Mouse (Mus musculus): ENCODE data around the gene Mylk3.

Mylk3 gene

DNA sequence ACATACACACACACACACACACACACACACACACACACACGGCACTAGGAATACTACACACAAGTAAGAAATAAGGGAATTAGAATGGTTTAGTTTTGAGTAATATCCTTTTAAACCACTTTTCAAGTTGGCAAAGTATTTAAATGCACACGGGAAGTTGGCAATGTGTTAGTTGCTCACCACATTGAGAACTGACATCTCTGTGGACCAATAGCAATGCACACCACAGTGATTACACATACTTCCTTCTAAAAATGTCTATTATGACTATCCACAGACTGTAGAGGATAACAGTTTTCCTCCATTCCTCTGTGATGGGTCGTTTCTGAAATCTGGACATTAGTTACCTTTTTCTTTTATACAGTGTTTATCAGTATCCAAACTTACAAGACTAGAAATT, 63.1 kb downstream of the Mylk3 start:
- in situ Hi-C loops (cut with MboI; ENCODE audit: low sequenced_read_pairs): no loop called here

DNA sequence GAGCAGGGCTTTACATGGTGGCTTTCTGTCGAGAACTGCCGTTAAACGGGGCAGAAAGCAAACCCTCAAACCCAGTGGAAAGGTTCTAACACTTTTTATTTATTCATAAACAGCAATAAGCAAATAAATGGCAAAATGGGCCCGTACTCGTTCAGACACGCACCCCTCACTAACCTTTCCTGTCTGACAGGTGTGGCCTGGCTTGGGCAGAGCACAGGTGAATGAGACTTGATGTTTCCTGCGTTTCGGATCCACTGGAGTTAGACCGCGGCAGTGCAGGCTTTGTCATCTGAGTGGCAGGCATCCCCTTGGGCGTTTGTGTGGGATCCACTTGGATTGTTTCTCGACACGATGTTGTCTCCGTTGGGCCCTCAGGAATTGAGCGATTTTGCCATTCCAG, 64.2 kb downstream of the Mylk3 start:
- in situ Hi-C loops (cut with MboI; ENCODE audit: low sequenced_read_pairs): no loop called here

GRCm38 (mm10) chr8:85318534-85318933, 67.6 kb downstream of the Mylk3 start:
- in situ Hi-C loops (cut with MboI; ENCODE audit: low sequenced_read_pairs): no loop called here

DNA sequence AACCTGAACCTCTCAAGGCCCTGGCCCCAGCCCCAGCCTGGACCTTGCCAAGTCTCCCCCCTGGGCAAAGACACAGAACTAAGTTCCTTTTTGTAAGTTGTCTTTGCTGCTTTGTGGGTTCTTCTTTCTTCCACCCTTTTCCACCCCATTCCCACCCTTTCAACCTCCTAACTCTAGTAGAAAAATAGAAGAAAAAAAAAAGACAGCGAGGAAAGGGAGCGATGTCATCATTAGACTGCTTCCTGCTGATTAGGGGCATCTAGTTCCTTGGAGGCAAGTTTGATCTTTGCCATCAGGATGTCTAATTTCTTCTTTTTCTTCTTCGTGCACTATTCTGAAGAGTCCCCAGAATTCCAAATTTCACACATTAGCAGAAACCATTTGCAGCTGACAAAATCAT, 73.1 kb downstream of the Mylk3 start:
- in situ Hi-C loops (cut with MboI; ENCODE audit: low sequenced_read_pairs): no loop called here

- in situ Hi-C loops (cut with MboI; ENCODE audit: low sequenced_read_pairs): no loop called here
Observed at GRCm38 (mm10) chr8:85311743-85312142, 74.4 kb downstream of the Mylk3 start.

GRCm38 (mm10) chr8:85308564-85308963, 77.6 kb downstream of the Mylk3 start:
- in situ Hi-C loops (cut with MboI; ENCODE audit: low sequenced_read_pairs): no loop called here

GRCm38 (mm10) chr8:85303531-85303930, 82.6 kb downstream of the Mylk3 start:
- in situ Hi-C loops (cut with MboI; ENCODE audit: low sequenced_read_pairs): no loop called here

GRCm38 (mm10) chr8:85302931-85303330, 83.2 kb downstream of the Mylk3 start:
- in situ Hi-C loops (cut with MboI; ENCODE audit: low sequenced_read_pairs): no loop called here

- in situ Hi-C loops (cut with MboI; ENCODE audit: low sequenced_read_pairs): no loop called here
Observed at GRCm38 (mm10) chr8:85301941-85302340, 84.2 kb downstream of the Mylk3 start.

DNA sequence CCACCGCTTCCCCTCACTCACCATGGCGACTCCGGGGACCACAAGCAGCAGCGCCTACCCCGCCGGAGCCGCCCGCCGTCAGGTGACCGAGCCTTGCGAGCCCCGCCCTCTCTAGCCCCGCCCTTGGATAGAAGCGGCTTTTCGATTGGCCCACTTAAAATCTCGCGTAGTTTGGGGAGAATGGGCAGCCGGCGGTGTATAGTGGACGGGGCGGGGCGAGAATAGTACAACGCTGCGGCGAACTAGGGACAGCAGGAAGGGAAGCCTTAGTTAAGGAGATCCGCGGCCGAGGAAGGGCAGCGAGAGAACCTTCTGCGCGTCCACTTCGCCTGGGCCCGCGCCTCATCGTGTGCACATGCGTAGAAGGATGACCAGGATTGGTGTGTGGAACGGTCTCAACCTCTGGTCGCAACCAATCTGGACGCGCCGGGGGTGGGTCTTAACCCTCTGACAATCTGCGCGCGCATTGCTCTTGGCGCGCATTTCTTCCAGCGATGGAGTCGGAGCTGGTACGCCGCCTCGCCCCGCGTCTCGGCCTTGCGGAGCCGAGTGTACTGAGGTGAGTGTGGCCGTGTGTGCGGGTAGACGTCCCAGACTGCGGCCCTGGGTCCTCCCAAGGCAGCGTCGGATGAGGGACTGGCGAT, 86.6 kb downstream of the Mylk3 start, which contains the start of the genes Orc6 and Vps35:
Orc6 (plus strand) TSS at position 199 of the 644 bp plus-strand sequence.
Vps35 (minus strand) TSS at position 369 of the 644 bp plus-strand sequence.
- in situ Hi-C loops (cut with MboI; ENCODE audit: low sequenced_read_pairs): loop anchor here (10.0 kb wide), 1 partner anchor 245 kb away; no protein-coding TSS in a partner anchor

GRCm38 (mm10) chr8:85298600-85299433, 87.3 kb downstream of the Mylk3 start:
- in situ Hi-C loops (cut with MboI; ENCODE audit: low sequenced_read_pairs): loop anchor here (10.0 kb wide), 1 partner anchor 246 kb away; no protein-coding TSS in a partner anchor

DNA sequence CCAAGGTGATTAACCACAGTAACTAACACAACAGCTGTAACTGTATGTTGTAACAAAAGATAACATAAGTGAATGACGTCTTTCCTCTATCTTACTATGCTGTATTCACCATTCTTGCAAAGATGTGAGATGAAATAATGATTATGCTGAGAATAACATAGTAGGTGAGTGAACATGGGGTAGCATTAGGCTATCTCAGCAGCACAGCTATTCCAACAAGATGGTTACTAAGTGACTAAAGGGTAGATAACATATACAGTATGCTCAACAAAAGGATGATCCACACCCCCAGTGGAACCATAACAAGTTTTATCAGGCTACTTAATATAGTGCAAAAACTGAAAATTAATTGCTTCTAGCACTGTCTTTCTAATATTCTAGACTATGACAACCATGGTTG, 99.3 kb downstream of the Mylk3 start:
- in situ Hi-C loops (cut with MboI; ENCODE audit: low sequenced_read_pairs): no loop called here
